Mouse (Mus musculus) hematopoietic stem cell, adult 5-6 weeks (primary cell): ENCODE results near the gene Tor4a. TPM values are rescaled to one million over a fixed set of nuclear protein-coding genes. Genes with fewer than 3 reads are reported as not detected.

ENCODE experiments used
- ATAC-seq, 2 experiments: fragments of 125-278 bp in 1 of 2; replicated peaks in 1 of 2; 2 replicates each; pipeline ENCODE4 v1.8.0; 2016 to 2017; ENCODE audit warnings: inconsistent platforms in 2 of 2, mild to moderate bottlenecking in 2 of 2, moderate number of reproducible peaks in 2 of 2, low read depth in 1 of 2, moderate TSS enrichment in 1 of 2; ENCODE audit not compliant: low FRiP score in 2 of 2, poor library complexity in 2 of 2, severe bottlenecking in 2 of 2, insufficient read depth in 1 of 2, low TSS enrichment in 1 of 2
- total RNA-seq: library from RNA; stranded (forward); fragments of 172-1452, 232-1000 nt; gene quantifications from 2 replicates; pipeline ENCODE4 v1.2.3, GENCODE M21; 2017

The Tor4a gene
- total RNA-seq, 1 experiment from 2014 or later: 30.0 TPM

DNA sequence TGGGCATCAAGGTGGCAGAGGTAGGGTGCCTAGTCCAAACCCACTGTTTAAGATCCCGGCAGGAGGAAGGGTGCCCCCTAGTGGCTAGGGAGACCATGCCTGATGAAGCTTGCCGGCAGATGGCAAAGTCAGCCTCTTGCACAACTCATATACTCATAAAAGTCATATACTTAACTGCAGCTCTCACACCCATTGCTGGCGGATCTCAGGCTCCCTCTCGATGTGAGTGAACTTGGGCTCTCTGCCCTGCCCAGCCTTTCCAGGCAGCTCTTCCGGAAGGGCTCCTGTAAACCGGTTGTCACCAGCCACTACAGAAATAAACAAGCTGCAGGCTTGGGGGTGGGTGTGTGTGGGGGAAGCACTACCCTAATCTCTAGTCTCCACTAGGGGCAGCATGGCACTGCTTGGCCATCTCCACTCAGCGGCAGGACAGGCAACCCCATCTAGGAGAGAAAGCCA lies 31.8 kb upstream of the Tor4a start:
- peak; percentile 38 to 51 for ATAC-seq

DNA sequence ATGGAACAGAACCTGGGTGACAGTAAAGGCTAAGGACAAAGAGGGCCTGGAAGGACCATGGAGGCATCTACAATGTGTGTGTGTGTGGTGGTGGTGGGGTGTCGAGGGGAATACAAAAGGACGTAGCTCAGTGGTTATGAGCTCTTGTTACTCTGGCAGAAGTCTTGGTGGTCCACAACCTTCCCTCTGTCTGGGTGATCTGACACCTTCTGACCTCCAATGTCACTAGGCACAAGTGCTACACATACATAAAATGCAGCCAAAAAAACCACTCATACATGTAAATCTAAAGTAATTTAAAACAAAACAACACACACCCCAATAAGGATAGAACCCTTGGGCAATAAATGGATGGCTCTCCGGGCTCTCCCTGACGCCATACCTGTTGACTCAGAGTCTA lies 30.7 kb upstream of the Tor4a start:
- ATAC-seq: no peak

DNA sequence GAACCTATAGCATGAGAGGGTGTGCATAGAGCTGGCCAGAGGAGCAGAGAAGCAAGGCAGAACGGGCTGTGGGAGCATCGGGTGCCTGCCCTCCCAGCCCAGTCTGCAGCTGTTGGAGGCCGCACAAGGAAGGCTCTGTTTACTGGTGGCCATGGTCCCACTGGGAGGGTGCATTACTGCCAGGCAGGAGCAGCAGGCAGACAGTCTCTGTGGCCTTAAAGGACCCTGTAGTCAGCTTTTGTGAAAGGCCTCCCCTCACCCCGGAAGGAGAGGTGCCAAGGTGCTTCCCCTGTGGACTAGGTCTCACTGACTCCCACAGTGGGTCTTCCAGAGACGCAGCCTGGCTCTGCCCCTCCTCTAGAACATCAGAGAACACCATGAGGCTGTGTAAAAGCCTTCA lies 30.2 kb upstream of the Tor4a start:
- no peak for ATAC-seq

DNA sequence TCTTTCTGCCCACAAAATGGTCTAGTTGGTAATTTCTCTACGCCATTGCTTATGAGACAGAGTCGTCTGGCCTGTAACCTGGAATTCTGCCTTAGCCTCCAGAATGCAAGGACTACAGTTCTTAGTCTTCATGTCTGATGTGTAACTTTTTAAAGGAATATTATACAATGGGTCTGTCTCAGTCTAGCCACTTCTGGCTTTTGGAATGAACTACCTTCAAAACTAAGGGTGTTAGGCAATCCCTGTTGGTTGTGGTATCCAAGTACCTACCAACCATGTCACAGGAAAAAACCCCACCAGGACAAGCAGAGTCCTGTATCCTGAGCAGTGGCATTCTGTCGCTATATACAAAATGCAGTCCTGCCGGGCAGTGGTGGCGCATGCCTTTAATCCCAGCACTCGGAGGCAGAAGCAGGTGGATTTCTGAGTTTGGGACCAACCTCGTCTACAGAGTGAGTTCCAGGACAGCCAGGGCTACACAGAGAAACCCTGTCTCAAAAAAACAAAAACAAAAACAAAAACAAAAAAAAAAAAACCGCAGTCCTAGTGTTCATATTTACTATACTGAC lies 29.2 kb upstream of the Tor4a start:
- ATAC-seq: no peak

DNA sequence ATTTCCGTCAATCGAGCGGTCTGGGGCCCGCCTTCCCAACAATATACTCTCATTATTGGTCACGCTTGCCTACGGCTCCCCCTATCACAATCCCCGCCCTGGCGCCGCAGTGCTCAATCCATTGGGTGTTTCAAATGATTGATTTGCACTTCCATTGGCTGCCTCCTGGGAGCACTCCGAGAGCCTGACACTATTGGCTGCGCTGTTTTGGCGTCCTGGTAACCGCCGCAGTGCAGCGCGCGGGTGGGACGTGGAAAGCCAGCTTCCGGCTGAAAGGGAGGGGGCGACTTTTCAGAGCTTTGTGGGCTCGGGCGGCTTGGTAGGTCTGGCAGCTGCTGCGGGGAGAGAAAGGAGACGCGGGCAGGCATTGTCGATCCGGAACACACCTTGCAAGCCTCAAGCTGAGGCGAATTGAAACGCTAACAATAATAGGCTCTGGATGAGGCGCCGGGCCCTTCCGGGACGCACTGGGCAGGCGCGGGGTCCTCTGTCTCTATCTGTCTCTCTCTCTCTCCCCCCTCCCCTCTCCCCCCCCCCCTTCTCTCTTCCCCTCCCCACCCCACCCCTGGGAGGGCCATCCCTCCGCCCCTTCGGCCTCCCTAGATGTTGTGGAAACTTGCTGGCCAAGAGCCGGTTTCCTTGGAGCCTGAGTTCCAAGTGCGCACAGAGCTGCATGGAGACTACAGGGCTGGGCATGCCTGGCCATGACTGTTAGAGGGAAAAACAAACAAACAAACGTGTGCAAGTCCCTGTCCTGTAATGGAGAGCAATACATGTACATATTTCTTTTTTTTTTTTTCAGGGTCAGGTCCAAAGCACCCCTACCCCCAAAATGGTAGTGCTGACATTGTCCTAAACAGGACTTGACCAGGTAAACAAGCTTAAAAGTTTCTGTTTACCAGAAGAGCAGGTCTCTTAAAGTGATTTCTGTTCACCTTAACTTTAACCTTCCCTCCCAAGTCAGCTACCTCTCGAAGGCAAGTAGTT lies 28.4 kb upstream of the Tor4a start:
- peak; percentile 78 to 81 for ATAC-seq

DNA sequence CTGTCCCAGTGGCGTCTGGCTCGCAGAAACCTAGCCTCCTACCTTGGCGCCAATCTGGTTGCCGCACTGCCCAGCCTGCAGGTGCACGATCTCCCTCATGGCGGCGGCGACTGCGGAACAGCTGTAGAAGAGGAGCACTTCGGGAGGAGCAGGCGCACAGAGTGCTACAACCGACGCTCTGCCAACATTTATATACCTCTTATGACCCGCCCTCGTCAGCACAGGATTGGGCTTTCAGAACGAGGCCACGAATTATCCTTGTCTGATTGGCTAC lies 27.7 kb upstream of the Tor4a start, which contains the start of gene Tubb4b:
Gene Tubb4b (minus strand): TSS at position 211 of the 274 bp plus-strand sequence.
- no peak for ATAC-seq

DNA sequence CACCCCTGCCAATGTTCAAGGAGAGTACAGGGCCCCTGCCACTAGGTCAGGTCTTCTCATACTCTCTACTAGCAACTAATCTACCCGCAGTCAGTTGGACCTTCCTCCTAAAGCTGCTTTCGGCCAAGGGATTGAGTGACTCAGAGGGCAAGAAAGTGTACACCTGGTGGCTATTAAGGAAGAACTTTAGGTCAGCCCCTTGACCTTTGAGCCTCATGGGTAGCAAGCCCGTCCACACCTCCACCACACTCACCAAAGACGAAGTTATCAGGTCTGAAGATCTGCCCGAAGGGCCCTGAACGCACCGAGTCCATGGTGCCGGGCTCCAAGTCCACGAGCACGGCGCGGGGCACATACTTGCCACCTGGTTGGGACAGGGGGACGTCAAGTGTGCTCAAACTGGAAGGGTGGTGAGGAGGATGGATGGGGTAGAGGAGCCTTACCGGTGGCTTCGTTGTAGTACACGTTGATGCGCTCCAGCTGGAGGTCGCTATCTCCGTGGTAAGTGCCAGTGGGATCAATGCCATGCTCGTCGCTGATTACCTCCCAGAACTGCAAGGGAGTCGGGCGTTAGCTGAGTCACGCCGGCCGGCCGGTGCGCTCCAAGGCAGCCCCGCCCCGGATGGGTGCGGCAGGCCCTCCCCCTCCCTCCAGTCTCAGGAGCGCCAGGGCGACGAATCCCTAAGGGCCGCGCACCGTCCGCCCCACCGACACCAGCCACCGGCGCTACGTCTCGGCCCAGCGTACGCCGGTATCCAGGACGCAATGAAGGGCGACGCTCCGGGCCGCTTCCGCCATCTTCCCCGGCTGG lies 27.2 kb upstream of the Tor4a start:
- peak; percentile 0 to 40; a peak in 2 of 4 replicates for ATAC-seq

DNA sequence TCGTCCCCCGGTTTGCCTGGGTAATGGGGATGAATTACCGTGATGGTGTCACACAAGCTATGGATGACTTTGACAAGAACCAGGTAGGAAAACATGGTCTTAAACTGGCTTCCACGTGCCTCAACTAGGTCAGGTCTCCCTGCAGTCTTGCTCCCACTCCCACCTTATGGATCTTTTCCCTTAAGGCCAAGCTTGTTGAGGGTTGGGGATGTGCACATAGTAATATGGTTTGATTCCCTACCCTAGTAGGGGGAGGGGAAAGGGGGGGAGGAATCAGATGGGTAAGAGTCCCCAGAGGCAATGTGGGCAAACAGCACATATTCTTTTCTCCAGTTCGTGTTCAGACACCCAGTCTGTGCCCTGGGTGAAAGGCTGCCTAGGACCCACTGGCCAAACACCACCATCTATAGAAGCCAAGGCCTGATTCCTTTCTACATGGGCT lies 24.7 kb upstream of the Tor4a start:
- ATAC-seq: no peak

DNA sequence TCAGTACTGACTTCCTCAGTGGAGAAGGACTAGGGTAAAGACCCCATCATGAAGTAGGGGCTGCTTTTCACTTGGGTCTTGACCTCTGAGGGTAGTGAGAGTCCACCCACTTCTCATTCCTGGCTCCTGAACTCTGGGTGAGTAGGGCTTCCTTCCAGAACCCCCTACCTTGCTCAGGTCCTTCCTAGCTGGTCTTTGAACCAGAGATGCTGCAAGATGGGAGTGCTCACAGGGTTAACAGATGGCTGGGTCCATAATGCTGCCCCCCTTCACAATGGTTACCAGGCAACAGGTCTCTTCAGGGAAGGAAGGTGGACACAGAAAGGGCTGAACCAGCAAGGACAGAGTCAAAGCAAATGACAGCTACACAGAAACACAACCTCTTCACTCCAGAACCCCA lies 21.8 kb upstream of the Tor4a start, which contains the start of gene Fam166a:
Gene Fam166a (plus strand): TSS at position 301 of the 400 bp plus-strand sequence.
- no peak for ATAC-seq

DNA sequence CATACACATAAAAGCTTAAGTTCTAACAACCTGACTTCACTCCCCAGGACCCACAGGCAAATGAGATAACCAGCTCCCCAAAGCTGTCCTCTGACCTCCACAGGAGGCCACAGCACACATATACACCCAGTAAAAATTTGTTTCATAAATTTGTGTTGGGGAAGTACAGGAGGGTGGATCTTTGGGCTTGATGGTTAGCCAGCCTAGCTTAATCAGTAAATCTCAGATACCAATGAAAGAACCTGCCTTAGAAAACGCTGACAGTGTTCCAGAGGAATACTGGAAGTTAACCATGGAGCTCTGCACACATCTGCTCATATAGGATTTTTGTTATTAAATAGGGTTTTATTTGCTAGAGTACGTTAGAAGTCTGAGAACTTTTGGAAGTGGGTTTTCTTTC lies 21.0 kb upstream of the Tor4a start:
- no peak for ATAC-seq

DNA sequence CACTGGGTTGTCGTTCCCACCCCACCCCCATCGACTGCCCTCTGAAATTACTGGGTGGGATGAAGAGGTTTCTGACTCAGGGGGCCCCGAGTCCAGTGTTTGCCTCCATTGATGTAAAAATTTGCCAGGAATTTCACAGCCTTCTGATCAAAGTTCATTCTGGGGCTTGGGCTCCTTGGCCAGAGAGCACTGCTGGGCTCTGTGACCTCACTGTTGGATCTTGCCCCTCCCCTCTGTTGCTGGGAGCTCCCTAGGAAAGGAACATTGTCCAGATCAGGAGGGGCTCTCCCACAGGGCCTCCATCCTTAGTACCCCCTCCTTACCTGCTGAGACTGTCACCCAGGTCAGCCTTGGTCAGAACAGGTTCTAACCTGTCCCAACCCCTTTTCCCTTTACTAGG lies 17.8 kb upstream of the Tor4a start, which contains the start of gene Stpg3:
Gene Stpg3 (minus strand): TSS at position 194 of the 400 bp plus-strand sequence.
- no peak for ATAC-seq

DNA sequence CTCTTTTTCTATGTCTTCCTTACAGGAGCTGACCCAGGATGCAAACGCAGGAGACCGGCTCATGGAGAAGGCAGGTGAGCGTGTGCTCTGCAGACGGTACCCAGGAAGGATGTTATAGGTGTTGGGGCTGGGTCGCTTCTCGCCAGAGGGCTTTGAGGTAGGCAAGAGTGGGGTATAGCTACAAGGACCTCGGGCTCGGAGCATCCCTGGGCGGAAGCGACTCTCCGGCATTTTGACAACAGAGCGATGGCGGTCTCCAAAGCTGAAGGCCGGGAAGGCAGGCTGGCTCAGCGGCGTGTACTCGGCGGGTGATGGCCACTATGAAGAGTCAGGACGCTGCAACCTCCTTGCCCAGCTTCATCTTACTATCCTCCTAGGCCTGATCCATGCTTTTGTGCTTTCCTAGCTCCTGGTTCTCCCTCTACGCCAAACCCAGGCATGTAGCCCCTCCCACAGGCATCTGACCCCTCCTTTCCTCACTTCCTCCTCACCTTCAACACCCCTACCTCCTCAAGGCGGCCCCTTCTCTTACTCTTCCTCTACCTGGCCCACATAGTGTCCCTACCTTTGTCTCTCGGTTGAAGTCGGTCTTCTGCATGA lies 16.7 kb upstream of the Tor4a start:
- ATAC-seq: no peak

DNA sequence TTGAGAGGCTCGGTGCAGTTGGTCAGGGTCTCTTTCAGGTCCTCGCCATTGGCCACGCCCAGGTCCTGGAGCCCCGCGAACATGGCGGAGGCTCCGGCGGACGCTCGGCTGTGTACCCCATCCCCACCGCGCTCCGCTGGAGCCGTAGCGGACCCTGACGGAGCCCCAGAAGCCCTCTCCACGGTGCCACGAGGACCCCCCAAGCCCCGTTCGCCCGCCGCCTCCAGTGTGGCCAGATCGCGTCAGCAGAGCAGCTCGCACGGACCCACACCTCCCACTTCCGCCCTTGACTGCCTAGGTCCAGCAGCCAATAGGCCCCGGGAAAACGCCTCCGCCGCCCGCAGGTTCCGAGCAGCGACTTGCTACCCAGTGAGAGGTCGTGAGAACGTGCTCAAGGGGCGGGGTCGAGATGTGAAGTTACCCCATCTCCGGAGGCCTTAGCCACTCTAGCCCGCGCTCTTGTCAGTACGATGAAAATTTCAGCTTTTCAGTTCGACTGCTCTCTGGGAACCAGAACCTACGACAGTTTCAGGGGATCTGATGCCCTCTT lies 14.5 kb upstream of the Tor4a start, which contains the start of gene Nelfb:
Gene Nelfb (minus strand): TSS at position 369 of the 550 bp plus-strand sequence.
- peak; percentile 92 to 93 for ATAC-seq

DNA sequence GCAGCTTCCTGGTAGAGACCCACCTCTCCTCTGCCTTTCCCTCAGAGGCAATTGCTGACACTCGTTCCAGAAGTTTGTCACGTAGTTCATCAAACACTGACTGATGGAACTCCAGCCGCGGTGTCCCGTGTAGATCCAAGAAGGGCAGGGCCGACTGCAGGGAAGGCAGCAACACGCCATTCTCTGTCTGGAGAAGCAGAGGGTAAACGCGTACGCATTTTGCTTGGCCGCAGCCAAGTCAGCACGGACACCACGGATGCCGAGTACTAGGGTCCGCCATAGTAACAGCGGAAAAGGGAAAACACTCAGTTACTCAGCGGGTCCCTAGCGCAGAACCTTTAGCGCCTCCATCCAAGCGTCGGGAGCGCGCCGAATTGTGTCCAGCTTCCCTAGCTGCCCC lies 14.0 kb upstream of the Tor4a start:
- peak in 1 of 2 experiments; percentile 29; a peak in 2 of 4 replicates for ATAC-seq

DNA sequence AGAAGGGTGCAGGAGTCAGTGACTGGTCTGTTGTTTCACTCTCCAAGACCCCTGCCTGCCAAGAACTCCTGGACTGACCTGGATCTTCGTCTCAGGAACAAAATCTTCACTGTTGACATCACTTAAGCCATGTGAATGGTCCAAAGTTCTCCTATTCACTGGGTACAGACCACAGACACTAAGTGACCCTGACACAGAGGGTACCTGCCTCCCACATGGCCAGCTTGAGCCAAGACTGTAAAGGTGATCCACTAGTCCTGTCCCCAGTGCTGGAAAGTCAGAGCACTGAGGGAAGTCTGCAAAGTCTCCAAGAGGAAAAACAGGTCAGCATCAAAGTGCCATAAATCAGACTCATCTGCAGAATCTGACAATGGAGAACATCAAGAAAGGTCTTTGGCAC lies 10.9 kb upstream of the Tor4a start:
- no peak for ATAC-seq

DNA sequence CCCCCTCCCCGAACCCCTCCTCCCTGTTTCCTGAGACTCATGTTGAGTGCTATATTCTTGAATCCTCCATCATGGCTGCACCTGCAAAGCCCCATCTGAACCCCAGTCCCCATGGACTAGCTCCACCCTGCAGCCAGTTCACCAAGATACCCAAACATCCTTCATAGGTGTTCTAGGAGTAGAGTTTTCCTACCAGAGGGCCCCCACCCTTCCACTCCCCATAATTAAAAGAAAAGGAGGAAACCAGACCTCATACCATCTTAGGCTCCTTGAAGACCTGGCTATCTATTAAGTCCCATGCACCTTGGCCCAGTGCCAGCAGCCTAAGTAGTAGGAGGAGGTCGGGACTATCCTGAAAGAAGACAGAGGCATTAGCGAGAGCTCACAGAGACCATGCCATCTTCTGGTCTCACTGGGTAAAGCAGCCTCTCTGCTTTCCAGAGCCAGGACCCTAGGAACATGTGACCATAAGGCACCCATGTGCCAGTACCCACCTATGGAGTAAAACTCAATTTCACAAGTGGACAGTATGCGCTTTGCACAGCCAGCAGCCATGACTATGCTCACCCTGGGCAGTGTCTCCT lies 7.0 kb upstream of the Tor4a start:
- peak in 1 of 2 experiments; percentile 47; a peak in 1 of 4 replicates for ATAC-seq

DNA sequence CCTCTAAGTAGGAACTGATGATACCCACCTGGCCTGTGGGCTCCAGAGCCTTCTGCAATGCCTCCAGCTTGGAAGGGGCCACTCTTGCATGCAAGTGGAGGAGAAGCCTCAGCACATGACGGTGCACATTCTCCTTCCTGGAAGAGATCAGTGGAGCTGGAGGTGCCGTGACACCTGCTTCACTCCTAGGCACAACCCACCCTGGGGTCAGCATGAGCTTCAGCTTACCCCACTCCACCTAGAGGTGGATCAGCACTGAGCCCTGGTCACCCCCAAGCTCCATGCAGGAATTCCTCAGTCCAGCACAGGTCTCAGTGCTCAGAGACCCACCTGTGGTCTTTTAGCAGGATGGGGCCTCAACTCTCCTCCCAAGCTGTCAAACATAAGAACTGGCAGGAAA lies 3.9 kb upstream of the Tor4a start:
- no peak for ATAC-seq
